Mouse (Mus musculus): ENCODE data around the gene Kcnk16.

Kcnk16 gene

GRCm38 (mm10) chr14:20230063-20230491 is 38.9 kb downstream of the Kcnk16 start:
- DNase-seq (ENCODE audit: low read depth), result no peak

GRCm38 (mm10) chr14:20229437-20229836 is 39.6 kb downstream of the Kcnk16 start:
- DNase-seq (ENCODE audit: low read depth), result no peak

- no peak for DNase-seq (ENCODE audit: low read depth)
Observed at GRCm38 (mm10) chr14:20228336-20228735, 40.7 kb downstream of the Kcnk16 start.

- DNase-seq (ENCODE audit: low read depth), result no peak
Observed at GRCm38 (mm10) chr14:20226982-20227381, 42.0 kb downstream of the Kcnk16 start.

- no peak for DNase-seq (ENCODE audit: low read depth)
Observed at GRCm38 (mm10) chr14:20226488-20226887, 42.5 kb downstream of the Kcnk16 start.

GRCm38 (mm10) chr14:20225525-20225924 is 43.5 kb downstream of the Kcnk16 start:
- no peak for DNase-seq (ENCODE audit: low read depth)

- no peak for DNase-seq (ENCODE audit: low read depth)
Observed at GRCm38 (mm10) chr14:20224576-20225218, 44.3 kb downstream of the Kcnk16 start.

- DNase-seq (ENCODE audit: low read depth), result no peak
Observed at GRCm38 (mm10) chr14:20224163-20224562, 44.8 kb downstream of the Kcnk16 start.

- DNase-seq (ENCODE audit: low read depth), result no peak
Observed at GRCm38 (mm10) chr14:20223253-20223652, 45.7 kb downstream of the Kcnk16 start.

GRCm38 (mm10) chr14:20221083-20221482 is 47.9 kb downstream of the Kcnk16 start:
- no peak for DNase-seq (ENCODE audit: low read depth)

GRCm38 (mm10) chr14:20219849-20220248 is 49.1 kb downstream of the Kcnk16 start:
- DNase-seq (ENCODE audit: low read depth), result no peak

- DNase-seq (ENCODE audit: low read depth), result no peak
Observed at GRCm38 (mm10) chr14:20217299-20217864, 51.6 kb downstream of the Kcnk16 start.

GRCm38 (mm10) chr14:20216561-20217298 is 52.3 kb downstream of the Kcnk16 start:
- no peak for DNase-seq (ENCODE audit: low read depth)

GRCm38 (mm10) chr14:20215826-20216225 is 53.2 kb downstream of the Kcnk16 start:
- no peak for DNase-seq (ENCODE audit: low read depth)

- no peak for DNase-seq (ENCODE audit: low read depth)
Observed at GRCm38 (mm10) chr14:20214125-20214524, 54.9 kb downstream of the Kcnk16 start.

GRCm38 (mm10) chr14:20211754-20212601 is 57.0 kb downstream of the Kcnk16 start:
- DNase-seq (ENCODE audit: low read depth), result no peak
